Mouse (Mus musculus) left cerebral cortex, adult 2 months (tissue): Measurements from ENCODE around the gene Adcy1. TPM values are rescaled to one million over a fixed set of nuclear protein-coding genes. Genes with fewer than 3 reads are reported as not detected.

ENCODE experiments used
- DNase-seq, 2 experiments: peaks; one replicate each; pipeline ENCODE4 v3.0.0; 2021 to 2022; ENCODE audit warnings: low spot score in 2 of 2, mixed read lengths in 1 of 2; ENCODE audit errors: extremely low spot score in 1 of 2
- H3K27ac ChIP-seq: fragments of 200-600 bp; 2 replicates; pipeline ENCODE4 v1.8.1; 2022
- H3K4me3 ChIP-seq: fragments of 200-600 bp; 2 replicates; pipeline ENCODE4 v1.8.1; 2022
- CTCF ChIP-seq: fragments of 200-600 bp; IDR thresholded peaks from 2 replicates; pipeline ENCODE4 v1.8.1; 2022; ENCODE audit warnings: antibody characterized with exemption, mild to moderate bottlenecking, moderate library complexity
- intact Hi-C: fragments of 180-260 bp; cut with DNase I; formaldehyde crosslinking; loops from one replicate; pipeline ENCODE4 v1.15.1; 2025
- long read RNA-seq, 2 experiments: library from polyadenylated mRNA; stranded (forward); transcript quantifications; one replicate each; pipeline ENCODE4 v2.0.0; 2021; ENCODE audit warnings: borderline mapping rate in 2 of 2
- total RNA-seq, 2 experiments: library from RNA; stranded (reverse); gene quantifications; 2 replicates each; pipeline ENCODE4 v1.2.3; 2021

Gene Adcy1
- total RNA-seq = 100 to 1,000 TPM; 298 to 316 TPM
- long read RNA-seq, experiment 1, full-length matches to known transcripts = 89 of 245 reads
- long read RNA-seq, experiment 1, partial matches to known transcripts = 148 of 245 reads
- long read RNA-seq, experiment 1, other reads (novel, unspliced or antisense) = 8 of 245 reads
- long read RNA-seq, experiment 2, full-length matches to known transcripts = 94 of 251 reads
- long read RNA-seq, experiment 2, partial matches to known transcripts = 148 of 251 reads
- long read RNA-seq, experiment 2, other reads (novel, unspliced or antisense) = 9 of 251 reads

DNA sequence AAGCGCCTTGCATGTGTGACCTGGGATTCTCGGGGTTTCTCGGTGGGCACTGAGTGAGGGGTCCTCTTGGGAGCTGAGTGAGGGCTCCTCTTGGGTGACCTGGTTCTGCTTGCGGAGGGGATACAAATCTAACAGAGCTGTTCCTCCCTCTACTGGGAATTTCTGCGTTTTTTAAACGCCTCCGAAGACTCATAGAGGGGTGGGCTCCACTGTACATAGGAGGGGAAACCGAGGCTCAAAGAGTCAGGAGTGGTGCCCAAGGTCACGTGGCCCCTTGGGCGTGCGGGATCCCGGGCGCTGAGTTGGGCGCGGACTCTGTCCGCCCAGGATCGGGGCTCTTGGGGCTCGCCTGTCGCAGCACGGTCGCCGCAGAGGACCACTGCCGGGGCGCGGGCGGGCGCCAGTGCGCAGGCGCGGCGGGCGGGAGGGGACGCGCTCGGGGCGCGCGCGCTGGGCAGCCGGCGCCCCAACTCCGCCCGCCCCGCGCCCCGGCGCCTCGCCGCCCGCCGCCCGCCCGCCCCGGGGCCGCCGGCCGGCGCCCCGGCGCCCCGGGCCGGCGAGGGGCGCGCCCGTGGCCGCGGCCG lies at the start of gene Adcy1:
Gene Adcy1, plus strand, starts transcription at position 489 of the 584 bp plus-strand sequence.
- intact Hi-C loops = loop anchor here (5.0 to 10.0 kb wide), 3 partner anchors 296 to 588 kb away; partner anchors contain the start of genes Purb and Ramp3
- no peak for TF ChIP-seq CTCF
- DNase-seq = peak; percentile 69 to 75

GRCm38 (mm10) chr11:7016907-7017306 lies 46.4 kb upstream of the Adcy1 start:
- TF ChIP-seq CTCF = no peak
- peak; percentile 31 to 44 for DNase-seq
- Histone ChIP-seq H3K27ac (no peak overlapping the region; the same call in 1 of the 2 replicates), H3K4me3 (no peak overlapping the region)
- intact Hi-C loops = loop anchor here (2.0 kb wide), 1 partner anchor 38 kb away; no protein-coding TSS in a partner anchor

More for the DNA sequence above, at the start of gene Adcy1:
- peak within 1 kb of the TSS; percentile 89 for H3K4me3 ChIP-seq
- H3K27ac ChIP-seq = peak within 1 kb of the TSS; percentile 97

DNA sequence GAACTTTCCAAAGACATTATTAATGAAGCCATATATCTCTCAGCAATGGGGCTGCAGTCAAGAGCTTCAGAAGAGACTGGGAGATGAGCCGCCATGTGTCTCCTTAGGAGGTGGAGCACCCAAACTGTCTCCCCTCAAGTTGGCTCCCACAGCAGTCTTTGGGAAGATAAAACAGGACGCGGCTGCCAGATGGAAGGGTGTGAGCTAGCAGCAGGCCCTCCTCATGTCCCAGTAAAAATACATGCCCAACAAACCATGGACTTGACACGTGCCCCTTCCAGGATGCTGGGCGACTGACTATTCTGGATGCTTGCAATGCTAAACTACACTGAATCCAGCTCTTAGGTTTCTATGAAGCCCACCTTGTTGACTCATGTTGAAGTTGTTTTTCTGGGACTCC lies 45.2 kb upstream of the Adcy1 start:
- Histone ChIP-seq H3K4me3 (no peak overlapping the region), H3K27ac (peak overlapping the region; percentile 57)
- TF ChIP-seq CTCF = no peak
- DNase-seq = no peak
- intact Hi-C loops = loop anchor here (2.0 kb wide), 1 partner anchor 47 kb away; no protein-coding TSS in a partner anchor

DNA sequence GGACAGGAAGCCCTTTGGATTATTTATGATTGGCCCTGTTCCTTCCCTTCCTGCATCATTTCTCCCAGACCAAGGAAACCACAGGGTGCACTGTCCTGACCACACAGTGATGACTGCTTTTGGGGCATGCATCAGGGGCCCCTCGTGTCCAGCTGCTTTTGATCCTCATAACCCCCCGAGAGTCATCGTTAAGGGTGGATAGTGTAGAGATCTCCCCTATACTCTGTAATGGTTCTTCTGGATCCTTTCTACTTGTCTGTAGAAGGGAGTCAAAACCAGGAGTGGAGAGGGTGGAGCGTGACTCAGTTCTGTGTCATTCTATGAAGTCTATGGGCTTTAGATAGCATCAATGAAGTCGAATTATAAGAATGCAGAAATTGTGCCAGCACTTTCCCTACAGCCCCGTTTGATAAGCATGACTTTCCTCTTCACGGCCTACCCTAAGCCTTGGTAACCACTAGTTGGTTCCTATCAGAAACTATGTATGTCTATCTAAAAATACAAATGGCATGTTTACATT lies 44.2 kb upstream of the Adcy1 start:
- intact Hi-C loops = loop anchor here (2.0 kb wide), 1 partner anchor 46 kb away; no protein-coding TSS in a partner anchor
- no peak for DNase-seq
- TF ChIP-seq CTCF = no peak
- Histone ChIP-seq H3K4me3 (no peak overlapping the region), H3K27ac (peak overlapping the region; percentile 57)

DNA sequence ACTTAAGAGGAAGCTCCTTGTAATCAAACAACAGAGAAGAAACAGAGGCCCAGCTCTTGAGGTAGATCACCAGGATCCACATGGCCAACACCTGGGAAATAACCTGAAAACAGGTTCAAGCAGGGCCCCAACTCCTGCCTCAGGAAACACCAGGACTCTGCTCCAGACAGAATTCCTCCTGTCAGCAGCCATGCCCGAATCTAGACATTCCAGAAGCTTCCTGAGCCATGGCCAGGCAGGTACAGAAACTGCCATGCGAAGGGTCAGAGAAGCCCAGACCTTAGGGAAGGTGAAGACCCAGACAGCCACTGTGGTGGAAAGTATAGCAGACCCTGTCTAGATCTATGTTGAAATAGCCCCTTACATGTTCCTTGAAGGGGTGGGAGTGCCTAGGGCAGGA lies 30.2 kb upstream of the Adcy1 start:
- no peak overlapping the region for H3K4me3 ChIP-seq
- no peak for TF ChIP-seq CTCF
- intact Hi-C loops = no loop called here
- no peak for DNase-seq
- H3K27ac ChIP-seq = no peak overlapping the region

DNA sequence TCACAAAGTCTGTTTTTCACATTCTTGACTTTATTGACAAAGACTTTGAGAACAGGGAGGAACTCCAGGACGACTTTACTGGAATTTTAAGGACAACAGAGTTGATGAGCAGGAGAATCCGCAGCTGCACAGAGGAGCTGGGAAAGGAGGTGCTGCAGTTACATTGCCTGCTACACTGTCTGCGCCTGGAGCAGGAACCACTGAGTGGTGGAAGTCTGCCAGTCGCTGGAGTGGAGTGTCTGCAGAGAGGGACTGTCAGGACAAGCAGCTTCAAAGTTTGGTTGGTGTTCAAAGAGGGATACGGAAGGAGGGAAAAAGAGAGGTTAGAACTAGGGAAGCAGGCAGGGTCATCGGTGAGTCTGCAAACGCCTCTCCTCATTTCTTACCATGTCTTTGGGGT lies 23.6 kb upstream of the Adcy1 start:
- intact Hi-C loops = no loop called here
- DNase-seq = no peak
- no peak overlapping the region for H3K27ac ChIP-seq
- TF ChIP-seq CTCF = no peak
- no peak overlapping the region for H3K4me3 ChIP-seq

GRCm38 (mm10) chr11:7040801-7041200 lies 22.5 kb upstream of the Adcy1 start:
- no peak for TF ChIP-seq CTCF
- Histone ChIP-seq H3K4me3 (no peak overlapping the region), H3K27ac (no peak overlapping the region)
- no peak for DNase-seq
- intact Hi-C loops = no loop called here

DNA sequence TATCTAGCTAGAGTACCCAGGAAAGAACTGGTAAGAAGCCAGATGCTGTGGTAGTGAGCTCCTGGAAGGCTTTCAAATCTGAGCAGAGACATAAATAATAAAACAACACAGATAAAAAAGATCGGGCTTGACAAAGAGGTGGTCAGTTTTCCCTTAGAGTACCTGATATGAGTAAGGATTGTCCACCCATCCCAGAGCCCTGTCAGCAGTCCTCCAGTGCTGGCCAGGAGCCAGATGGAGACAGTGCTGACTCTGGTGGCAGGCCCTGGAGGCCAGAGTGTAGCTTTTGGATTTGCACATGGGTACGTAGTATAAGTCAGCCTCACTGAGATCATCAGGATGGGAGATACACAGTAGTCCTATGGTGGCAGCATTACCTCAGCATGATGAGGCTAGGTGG lies 16.1 kb upstream of the Adcy1 start:
- intact Hi-C loops = no loop called here
- H3K4me3 ChIP-seq = no peak overlapping the region
- H3K27ac ChIP-seq = no peak overlapping the region
- no peak for DNase-seq
- TF ChIP-seq CTCF = no peak

DNA sequence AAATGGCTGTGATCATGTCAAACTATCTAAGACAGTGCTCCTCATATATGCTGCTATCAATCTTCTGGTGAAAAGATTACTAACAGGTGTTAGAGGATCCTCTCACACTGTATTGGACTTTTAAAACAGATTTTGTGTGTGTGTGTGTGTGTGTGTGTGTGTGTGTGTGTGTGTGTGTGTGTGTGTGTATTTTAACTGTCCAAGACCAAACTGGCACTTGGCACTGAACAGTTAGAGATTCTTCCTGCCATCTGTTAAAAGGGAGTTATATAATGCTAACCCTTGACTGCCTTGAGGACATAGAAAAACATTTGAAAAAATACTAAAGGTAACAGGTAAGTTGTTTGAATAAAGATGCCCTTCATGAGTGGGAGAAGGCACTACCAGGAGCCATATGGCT lies 15.7 kb upstream of the Adcy1 start:
- no peak for DNase-seq
- no peak for TF ChIP-seq CTCF
- Histone ChIP-seq H3K4me3 (no peak overlapping the region), H3K27ac (no peak overlapping the region)
- intact Hi-C loops = no loop called here

- TF ChIP-seq CTCF = no peak
- Histone ChIP-seq H3K27ac (no peak overlapping the region), H3K4me3 (no peak overlapping the region)
- intact Hi-C loops = loop anchor here (2.0 kb wide), 1 partner anchor 37 kb away; no protein-coding TSS in a partner anchor
- DNase-seq = no peak
Observed at GRCm38 (mm10) chr11:7053710-7054109, 9.6 kb upstream of the Adcy1 start.

DNA sequence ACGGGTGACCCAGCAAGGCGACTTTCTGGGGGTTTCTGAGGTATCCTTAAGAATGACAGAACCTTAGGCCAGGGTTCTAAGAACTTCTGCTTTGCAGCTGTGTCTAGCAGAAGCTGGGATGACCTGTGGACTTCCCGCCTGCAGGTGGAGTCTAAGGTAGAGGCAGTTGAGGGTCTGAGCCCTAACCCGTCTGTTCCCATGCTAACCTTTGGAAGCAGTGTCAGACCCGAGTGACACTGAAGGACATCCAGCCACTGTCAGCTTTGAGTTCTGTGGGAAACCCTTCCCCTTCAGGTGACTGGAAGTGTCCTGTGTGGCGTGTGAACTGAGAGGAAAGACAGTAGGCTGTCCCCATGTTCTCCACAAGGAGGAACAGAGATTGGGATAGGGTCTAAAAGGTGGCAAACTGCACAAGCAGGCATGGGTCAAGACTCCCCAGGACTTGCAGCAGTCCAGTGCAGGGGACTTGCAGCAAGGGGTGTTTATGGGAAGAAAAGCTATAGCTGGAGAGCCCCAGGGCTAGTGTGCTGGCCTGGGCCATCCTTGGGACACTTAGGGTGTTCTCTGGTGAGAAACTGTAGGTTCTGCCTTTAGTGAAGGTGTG lies 8.5 kb upstream of the Adcy1 start:
- Histone ChIP-seq H3K27ac (no peak overlapping the region), H3K4me3 (no peak overlapping the region)
- DNase-seq = peak in 1 of 2 experiments; percentile 6
- intact Hi-C loops = loop anchor here (2.0 to 5.0 kb wide), 3 partner anchors 38 to 157 kb away; no protein-coding TSS in a partner anchor
- TF ChIP-seq CTCF = no peak
